Mouse (Mus musculus) lung, postnatal 0 days (tissue): ENCODE results near the gene Rab25.

Experiments
- CTCF ChIP-seq: IDR thresholded peaks from 2 replicates; pipeline ENCODE4 v1.5.1; 2016; ENCODE audit warnings: antibody characterized with exemption, mild to moderate bottlenecking
- EP300 ChIP-seq: IDR thresholded peaks from 2 replicates; pipeline ENCODE4 v1.6.1; 2016; ENCODE audit warnings: antibody characterized with exemption, mild to moderate bottlenecking, control low read depth

DNA sequence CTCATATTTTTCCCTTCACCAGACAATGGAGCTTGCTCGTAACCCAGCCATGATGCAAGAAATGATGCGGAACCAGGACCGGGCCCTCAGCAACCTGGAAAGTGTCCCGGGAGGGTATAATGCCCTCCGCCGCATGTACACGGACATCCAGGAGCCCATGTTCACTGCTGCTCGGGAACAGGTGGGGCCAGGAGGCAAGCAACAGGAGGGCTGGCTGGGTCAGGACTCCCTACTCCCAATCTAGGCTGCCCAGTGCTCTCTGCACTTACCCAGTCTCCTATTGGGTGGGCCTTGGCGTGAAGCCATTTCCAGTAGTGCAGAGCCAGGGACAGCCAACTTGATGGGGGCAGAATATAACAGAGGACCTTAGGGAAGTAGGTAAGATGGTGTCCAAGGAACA, 11.5 kb upstream of the Rab25 start:
- TF ChIP-seq EP300, result no peak
- no peak for TF ChIP-seq CTCF
